Mouse (Mus musculus) MEL (cell line): ENCODE results near the gene Uso1. TPM values are rescaled to one million over a fixed set of nuclear protein-coding genes. Genes with fewer than 3 reads are reported as not detected.

Experiments used
- JUND ChIP-seq: IDR thresholded peaks from 2 replicates; pipeline ENCODE4 v1.6.1; 2011; ENCODE audit warnings: low read depth, mild to moderate bottlenecking, improper control_type of control experiment, low read length
- NRF1 ChIP-seq: IDR thresholded peaks from 2 replicates; pipeline ENCODE4 v1.6.1; 2014; ENCODE audit warnings: low read depth, mild to moderate bottlenecking, inconsistent platforms, low read length, improper control_type of control experiment, moderate library complexity; ENCODE audit not compliant: poor library complexity, insufficient read depth, severe bottlenecking
- ZKSCAN1 ChIP-seq: IDR thresholded peaks from 2 replicates; pipeline ENCODE4 v1.6.1; 2012; ENCODE audit warnings: low read depth, mild to moderate bottlenecking, inconsistent platforms, low read length, improper control_type of control experiment, moderate library complexity
- ZNF384 ChIP-seq: IDR thresholded peaks from 2 replicates; pipeline ENCODE4 v1.6.1; 2012; ENCODE audit warnings: low read depth, mild to moderate bottlenecking, inconsistent platforms, low read length, improper control_type of control experiment
- polyA plus RNA-seq, 2 experiments: library from polyadenylated mRNA; stranded (reverse) in 1 of 2; unstranded in 1 of 2; fragments of >175 nt in 1 of 2; fragments of >200 nt in 1 of 2; gene quantifications; 2 replicates each; pipeline versions ENCODE4 v1.2.1 to v1.2.4; 2012; ENCODE audit warnings: low replicate concordance in 2 of 2, low read depth in 1 of 2; ENCODE audit not compliant: insufficient read length in 2 of 2, insufficient read depth in 1 of 2, missing spikeins in 1 of 2
- total RNA-seq: library from RNA; depleted of rRNA; stranded (reverse); fragments of 300-350 nt; gene quantifications from 2 replicates; pipeline ENCODE4 v1.2.3, GENCODE M21; 2012; rRNA removed

Gene Uso1
- total and polyA plus RNA-seq, 3 experiments = 22.1 to 69.1 (median 62.0) TPM

DNA sequence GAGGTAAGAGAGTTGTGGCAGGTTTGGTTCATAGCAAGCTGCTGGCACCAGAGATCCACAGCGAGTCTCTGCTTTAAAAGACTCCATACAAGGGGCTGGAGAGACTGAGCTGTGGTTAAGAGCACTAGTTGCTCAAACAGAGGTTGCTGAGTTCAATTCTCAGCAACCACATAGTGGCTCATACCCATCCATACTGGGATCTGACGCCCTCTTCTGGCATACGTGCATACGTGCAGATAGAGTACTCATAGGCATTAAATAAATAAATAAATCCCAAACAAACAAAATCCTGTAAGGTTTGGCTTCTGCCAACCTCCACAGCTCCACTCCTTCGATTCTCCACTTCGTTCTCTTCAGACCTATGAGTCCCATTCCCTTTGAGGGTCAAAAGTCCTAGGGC is 114.3 kb downstream of the Uso1 start (continued):
- no peak for TF ChIP-seq NRF1
- TF ChIP-seq ZKSCAN1 = no peak
- no peak for TF ChIP-seq ZNF384
- TF ChIP-seq JUND = no peak

Other genes starting within 250 kb of the Uso1 start
- gene Rchy1, start 174.9 kb upstream of the Uso1 start, total RNA-seq = 24.8 and 28.6 TPM in 2 replicates
- gene Rchy1, start 174.9 kb upstream of the Uso1 start, polyA plus RNA-seq = 10 to 100 TPM; 26.9 to 74.4 TPM
- gene Odaph, start 150.5 kb upstream of the Uso1 start, total RNA-seq = 0.27 TPM in 1 of 2 replicates, not detected in the other
- under 1 TPM in 1 of 2 experiments, not detected in 1; 0.65 TPM for gene Odaph, start 150.5 kb upstream of the Uso1 start, polyA plus RNA-seq
- gene Cdkl2, start 94.1 kb upstream of the Uso1 start, total RNA-seq = 0.08 and 0.26 TPM in 2 replicates
- under 1 TPM in 1 of 2 experiments, not detected in 1; 0.53 TPM for gene Cdkl2, start 94.1 kb upstream of the Uso1 start, polyA plus RNA-seq
- 42.8 and 49.0 TPM in 2 replicates for gene G3bp2, start 54.2 kb upstream of the Uso1 start, total RNA-seq
- 100 to 1,000 TPM in 1 of 2 experiments, 10 to 100 TPM in 1; 65.5 to 177 TPM for gene G3bp2, start 54.2 kb upstream of the Uso1 start, polyA plus RNA-seq
- gene U90926, start 77.5 kb downstream of the Uso1 start, total RNA-seq = not detected in 2 replicates
- not detected for gene U90926, start 77.5 kb downstream of the Uso1 start, polyA plus RNA-seq
- gene Ppef2, start 118.3 kb downstream of the Uso1 start, total RNA-seq = 0.04 TPM in 1 of 2 replicates, not detected in the other
- gene Ppef2, start 118.3 kb downstream of the Uso1 start, polyA plus RNA-seq = under 1 TPM in 1 of 2 experiments, not detected in 1; 0.08 TPM
- gene Naaa, start 140.2 kb downstream of the Uso1 start, total RNA-seq = 2.2 TPM in 2 replicates
- 1 to 10 TPM in 1 of 2 experiments, not detected in 1; 6.7 TPM for gene Naaa, start 140.2 kb downstream of the Uso1 start, polyA plus RNA-seq
- 70.9 and 72.4 TPM in 2 replicates for gene Sdad1, start 172.5 kb downstream of the Uso1 start, total RNA-seq
- gene Sdad1, start 172.5 kb downstream of the Uso1 start, polyA plus RNA-seq = 10 to 100 TPM in 1 of 2 experiments, not detected in 1; 73.0 TPM
- not detected in 2 replicates for gene Cxcl9, start 190.1 kb downstream of the Uso1 start, total RNA-seq
- gene Cxcl9, start 190.1 kb downstream of the Uso1 start, polyA plus RNA-seq = not detected
- not detected in 2 replicates for gene Art3, start 193.9 kb downstream of the Uso1 start, total RNA-seq
- gene Art3, start 193.9 kb downstream of the Uso1 start, polyA plus RNA-seq = not detected
- not detected in 2 replicates for gene Cxcl10, start 211.0 kb downstream of the Uso1 start, total RNA-seq
- under 1 TPM in 1 of 2 experiments, not detected in 1; 0.11 TPM for gene Cxcl10, start 211.0 kb downstream of the Uso1 start, polyA plus RNA-seq